Mouse (Mus musculus) C2C12 (cell line): Measurements from ENCODE around the gene Gpr4.

Experiments used
- CEBPB ChIP-seq: IDR thresholded peaks from one replicate; pipeline ENCODE4 v1.6.1; 2011; ENCODE audit warnings: low read depth, mild to moderate bottlenecking, control low read depth, moderate library complexity
- CTCF ChIP-seq: IDR thresholded peaks from one replicate; pipeline ENCODE4 v1.5.1; 2011; ENCODE audit not compliant: control insufficient read depth, insufficient read depth, insufficient read length
- FOSL1 ChIP-seq: IDR thresholded peaks from one replicate; pipeline ENCODE4 v1.8.0; 2011; ENCODE audit warnings: mild to moderate bottlenecking, low read length; ENCODE audit not compliant: poor library complexity, insufficient read depth, severe bottlenecking
- MAX ChIP-seq: IDR thresholded peaks from one replicate; pipeline ENCODE4 v1.6.1; 2011; ENCODE audit warnings: mild to moderate bottlenecking, control low read depth
- MYOD1 ChIP-seq: IDR thresholded peaks from one replicate; pipeline ENCODE4 v1.6.1; 2011; ENCODE audit warnings: low read depth; ENCODE audit not compliant: control insufficient read depth, insufficient read length
- MYOG ChIP-seq: IDR thresholded peaks from one replicate; pipeline ENCODE4 v1.6.1; 2011; ENCODE audit not compliant: control insufficient read depth, insufficient read length; ENCODE audit errors: extremely low read depth
- USF1 ChIP-seq: IDR thresholded peaks from one replicate; pipeline ENCODE4 v1.6.1; 2011; ENCODE audit warnings: low read depth, mild to moderate bottlenecking, control low read depth, moderate library complexity

- TF ChIP-seq USF1 (no peak), CTCF (no peak), CEBPB (no peak), MAX (no peak), MYOD1 (no peak), FOSL1 (no peak), MYOG (no peak)
Observed at GRCm38 (mm10) chr7:19220061-19220460, 7.7 kb downstream of the Gpr4 start.
